Comparison of ENCODE assay signal across 20 mouse cellular contexts in the genomic region with DNA sequence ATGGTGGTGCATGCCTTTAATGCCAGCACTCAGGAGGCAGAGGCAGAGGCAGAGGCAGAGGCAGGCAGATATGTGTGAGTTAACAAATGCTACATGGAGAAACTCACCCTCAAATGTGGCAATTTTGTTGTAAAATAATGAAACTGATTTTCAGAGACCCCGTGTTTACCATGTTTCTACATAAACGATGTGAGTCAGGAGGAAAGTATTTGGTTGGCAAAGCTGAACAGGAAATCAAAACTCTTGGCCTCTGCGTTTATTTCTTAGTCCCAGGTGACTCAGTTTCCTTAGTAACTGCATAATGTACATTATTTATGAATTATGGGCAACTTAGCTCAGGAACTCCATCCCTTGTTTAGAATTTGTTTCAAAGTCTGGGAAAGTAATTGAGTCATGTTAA.
DNase-seq lines count a peak whose midpoint lies in the region; ATAC-seq lines count a peak whose summit lies in the region.
"Had no signal": no experiment of that assay in that cellular context is flagged by ENCODE, and none has a peak within 500 bp of the region (broad histone marks: within the 10 kb centered on the region; RNA-seq: fewer than 3 reads in every experiment).

No protein-coding gene starts in this region.

- peak; percentile 36 for DNase-seq in heart, adult 11 months
- no peak for DNase-seq in heart, embryonic 10.5 days (ENCODE audit: low spot score)
- peak; percentile 37 for DNase-seq in midbrain, embryonic 11.5 days (ENCODE audit: low spot score, missing footprints)
- no peak for DNase-seq in midbrain, embryonic 10.5 days (ENCODE audit: low spot score)
- DNase-seq in thymus, postnatal 4 days, result no peak
- DNase-seq in cerebellum, postnatal 25 days, result no peak
- DNase-seq: adrenal gland, postnatal 14 days; B cell, adult 2 months; cerebellum, adult 9-11 months; kidney, postnatal 25 days; lung, postnatal 4 days; thymus, adult 18-20 months had no signal

- no peak for ATAC-seq in midbrain, embryonic 11.5 days (ENCODE audit: low FRiP score)
- no peak for ATAC-seq in limb, embryonic 15.5 days (ENCODE audit: insufficient number of reproducible peaks, low FRiP score, low TSS enrichment, low read depth)
- ATAC-seq: hindbrain, embryonic 16.5 days; intestine, postnatal 0 days had no signal

- no peaks in the 10 kb centered on the region for H3K36me3 ChIP-seq in heart, embryonic 10.5 days
- no peaks in the 10 kb centered on the region for H3K36me3 ChIP-seq in midbrain, embryonic 11.5 days (ENCODE audit: control insufficient read depth, insufficient read depth, low read length)
- H3K36me3 ChIP-seq in midbrain, embryonic 10.5 days, result no peaks in the 10 kb centered on the region
- no peaks in the 10 kb centered on the region for H3K36me3 ChIP-seq in limb, embryonic 15.5 days
- H3K36me3 ChIP-seq: forebrain, embryonic 12.5 days; lung, embryonic 15.5 days had no signal

- WGBS in heart, embryonic 10.5 days, result 75% methylated on average over 3 of the region's 3 CpGs
- 88% methylated on average over 3 of the region's 3 CpGs for WGBS in midbrain, embryonic 11.5 days
- WGBS in midbrain, embryonic 10.5 days, result 89% methylated on average over 3 of the region's 3 CpGs
- WGBS in limb, embryonic 15.5 days, result 22% methylated on average over 3 of the region's 3 CpGs

- H3K4me3 ChIP-seq in heart, embryonic 10.5 days, result no peak overlapping the region
- no peak overlapping the region for H3K4me3 ChIP-seq in midbrain, embryonic 11.5 days (ENCODE audit: low read depth, low read length)
- no peak overlapping the region for H3K4me3 ChIP-seq in midbrain, embryonic 10.5 days
- no peak overlapping the region for H3K4me3 ChIP-seq in brown adipose tissue, adult 24 weeks (ENCODE audit: insufficient read depth, low read depth, low read length)
- no peak overlapping the region for H3K4me3 ChIP-seq in limb, embryonic 15.5 days
- H3K4me3 ChIP-seq: forebrain, embryonic 12.5 days; layer of hippocampus, adult 2 months; lung, embryonic 15.5 days had no signal

- H3K9me3 ChIP-seq in heart, embryonic 10.5 days, result no peaks in the 10 kb centered on the region
- no peaks in the 10 kb centered on the region for H3K9me3 ChIP-seq in midbrain, embryonic 11.5 days (ENCODE audit: control insufficient read depth, low read length)
- H3K9me3 ChIP-seq in midbrain, embryonic 10.5 days (replicated peaks), result no peaks in the 10 kb centered on the region
- H3K9me3 ChIP-seq in limb, embryonic 15.5 days, result no peaks in the 10 kb centered on the region
- H3K9me3 ChIP-seq: forebrain, embryonic 12.5 days; lung, embryonic 15.5 days had no signal

- no peak overlapping the region for H3K9ac ChIP-seq in midbrain, embryonic 11.5 days (ENCODE audit: low read length)
- H3K9ac ChIP-seq in limb, embryonic 15.5 days, result no peak overlapping the region
- H3K9ac ChIP-seq: forebrain, embryonic 12.5 days; liver, embryonic 14.5 days; lung, embryonic 15.5 days had no signal

- no peak overlapping the region for H3K27ac ChIP-seq in heart, embryonic 10.5 days
- H3K27ac ChIP-seq in midbrain, embryonic 11.5 days (ENCODE audit: low read depth, low read length), result no peak overlapping the region
- no peak overlapping the region for H3K27ac ChIP-seq in midbrain, embryonic 10.5 days (replicated peaks)
- peak overlapping the region; percentile 89 for H3K27ac ChIP-seq in brown adipose tissue, adult 24 weeks (replicated peaks; ENCODE audit: low read depth, low read length)
- H3K27ac ChIP-seq in limb, embryonic 15.5 days, result peak overlapping the region; percentile 43; the same call in 1 of the 2 replicates
- H3K27ac ChIP-seq: forebrain, embryonic 12.5 days; layer of hippocampus, adult 2 months; liver, embryonic 14.5 days; lung, embryonic 15.5 days had no signal

- H3K4me2 ChIP-seq in midbrain, embryonic 11.5 days, result no peak overlapping the region
- no peak overlapping the region for H3K4me2 ChIP-seq in limb, embryonic 15.5 days
- H3K4me2 ChIP-seq: forebrain, embryonic 12.5 days; lung, embryonic 15.5 days had no signal

- H3K27me3 ChIP-seq in heart, embryonic 10.5 days (ENCODE audit: insufficient read depth, poor library complexity, severe bottlenecking), result no peaks in the 10 kb centered on the region
- H3K27me3 ChIP-seq in midbrain, embryonic 11.5 days (ENCODE audit: control insufficient read depth, insufficient read depth, low read length), result no peaks in the 10 kb centered on the region
- H3K27me3 ChIP-seq in midbrain, embryonic 10.5 days (ENCODE audit: low read depth, poor library complexity, severe bottlenecking), result no peaks in the 10 kb centered on the region
- H3K27me3 ChIP-seq in limb, embryonic 15.5 days, result no peaks in the 10 kb centered on the region
- H3K27me3 ChIP-seq: forebrain, embryonic 12.5 days; lung, embryonic 15.5 days had no signal

- peaks cover 9% of the 10 kb centered on the region for H3K4me1 ChIP-seq in heart, embryonic 10.5 days
- H3K4me1 ChIP-seq in midbrain, embryonic 11.5 days (ENCODE audit: control insufficient read depth, insufficient read depth, low read length), result peaks cover 4% of the 10 kb centered on the region
- H3K4me1 ChIP-seq in midbrain, embryonic 10.5 days, result peaks cover 21% of the 10 kb centered on the region
- peaks cover 31% of the 10 kb centered on the region for H3K4me1 ChIP-seq in brown adipose tissue, adult 24 weeks (ENCODE audit: control insufficient read depth, insufficient read depth, insufficient read length, low read length)
- peaks cover 15% of the 10 kb centered on the region for H3K4me1 ChIP-seq in limb, embryonic 15.5 days

Comparison
In these comparisons a context has a peak if more than half of its experiments do, and no peak if none do; other contexts are left out.
1. DNase-seq: peak in heart, adult 11 months (single experiment) and midbrain, embryonic 11.5 days (single experiment); none in heart, embryonic 10.5 days (single experiment), midbrain, embryonic 10.5 days (single experiment), thymus, postnatal 4 days (single experiment) and cerebellum, postnatal 25 days (0 of 2).
2. H3K27ac ChIP-seq: peak in brown adipose tissue, adult 24 weeks (single experiment) and limb, embryonic 15.5 days (single experiment); none in heart, embryonic 10.5 days (single experiment), midbrain, embryonic 11.5 days (single experiment) and midbrain, embryonic 10.5 days (single experiment).